Mouse (Mus musculus) heart, postnatal 10 days (tissue): ENCODE results near the gene Ctdnep1. TPM values are rescaled to one million over a fixed set of nuclear protein-coding genes. Genes with fewer than 3 reads are reported as not detected.
A peak's percentile ranks its signal among the peaks of the same experiment; 100 is the strongest.
"Not testable (repeated sequence)": the region's sequence is repeated elsewhere in the genome, so short reads cannot be mapped to it uniquely, and the experiment has no call there.

ENCODE experiments used
- DNase-seq, 2 experiments: peaks; one replicate each; pipeline ENCODE4 v3.0.0; 2021
- intact Hi-C: fragments of 180-260 bp; cut with DNase I; formaldehyde crosslinking; loops from one replicate; pipeline ENCODE4 v1.15.1; 2025
- total RNA-seq, 2 experiments: library from RNA; stranded (reverse); gene quantifications; 2 replicates each; pipeline ENCODE4 v1.2.3; 2021

Gene Ctdnep1
- total RNA-seq, 2 experiments from 2014 or later, result 144 to 159 TPM

- intact Hi-C loops, result loop anchor here (1.0 kb wide), 1 partner anchor 14 kb away; no protein-coding TSS in a partner anchor
- DNase-seq, result peak; percentile 97
These were observed 32.7 kb upstream of the Ctdnep1 start, which contains the start of gene Slc2a4 for GRCm38 (mm10) chr11:69948066-69948762. Gene Slc2a4, minus strand, starts transcription at chr11:69948188.

GRCm38 (mm10) chr11:69948763-69949150, 32.2 kb upstream of the Ctdnep1 start:
- peak; percentile 93 to 97 for DNase-seq
- intact Hi-C loops, result loop anchor here (1.0 kb wide), 2 partner anchors 14 to 68 kb away; no protein-coding TSS in a partner anchor

DNA sequence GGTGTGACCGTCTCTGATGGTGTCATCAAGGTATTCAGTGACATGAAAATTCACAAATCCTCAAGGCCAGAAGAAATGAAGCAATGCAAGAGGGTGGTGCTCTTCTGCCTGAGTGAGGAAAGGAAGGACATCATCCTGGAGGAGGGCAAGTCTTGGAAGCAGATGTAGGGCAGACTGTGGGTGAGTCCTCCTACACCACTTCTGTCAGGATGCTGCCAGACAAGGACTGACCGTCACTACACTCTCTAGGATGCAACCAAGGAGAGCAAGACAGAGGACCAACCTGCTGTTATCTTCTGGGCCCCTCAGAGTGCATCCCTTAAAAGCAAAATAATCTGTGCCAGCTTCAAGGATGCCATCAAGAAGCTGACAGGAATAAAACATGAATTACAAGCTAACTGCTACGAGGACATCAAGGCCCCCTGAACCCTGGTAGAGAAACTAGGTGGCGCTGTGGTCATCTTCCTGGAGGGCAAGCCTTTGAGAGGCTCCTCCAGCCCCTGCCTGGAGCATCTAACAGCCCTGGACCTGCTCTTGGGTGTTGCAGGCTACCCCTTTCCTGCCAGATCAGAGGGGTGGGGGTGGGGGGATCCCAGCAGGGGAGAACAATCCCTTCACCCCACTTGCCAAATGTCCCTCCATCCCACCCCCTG, 30.0 kb upstream of the Ctdnep1 start:
- DNase-seq, result no peak
- intact Hi-C loops, result no loop called here

GRCm38 (mm10) chr11:69952274-69952673, 28.7 kb upstream of the Ctdnep1 start:
- no peak for DNase-seq
- intact Hi-C loops, result no loop called here

- intact Hi-C loops, result no loop called here
- DNase-seq, result no peak
These were observed 27.6 kb upstream of the Ctdnep1 start for GRCm38 (mm10) chr11:69953267-69953915.

- intact Hi-C loops, result loop anchor here (2.0 kb wide), 1 partner anchor 19 kb away; no protein-coding TSS in a partner anchor
- not testable (repeated sequence) for DNase-seq
These were observed 25.3 kb upstream of the Ctdnep1 start for GRCm38 (mm10) chr11:69955618-69956017.

DNA sequence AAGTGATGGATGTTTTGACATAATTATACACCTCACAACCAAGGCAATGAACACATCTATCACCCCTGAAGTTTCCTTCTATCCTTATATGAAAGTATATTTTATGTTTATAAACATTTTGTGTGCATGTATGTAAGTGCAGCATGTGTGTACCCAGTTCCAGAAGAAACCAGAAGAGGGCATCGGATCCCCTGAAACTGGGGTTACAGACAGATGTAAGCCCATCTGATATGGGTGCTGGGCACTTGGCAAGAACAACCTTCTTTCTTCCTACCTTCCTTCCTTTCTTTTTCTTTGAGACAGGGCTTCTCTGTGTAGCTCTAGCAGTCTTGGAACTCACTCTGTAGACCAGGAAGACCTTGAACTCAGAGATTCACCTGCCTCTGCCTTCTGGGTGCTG, 24.7 kb upstream of the Ctdnep1 start:
- intact Hi-C loops, result loop anchor here (2.0 kb wide), 1 partner anchor 19 kb away; no protein-coding TSS in a partner anchor
- DNase-seq, result no peak

- intact Hi-C loops, result no loop called here
- DNase-seq, result peak in 1 of 2 experiments; percentile 20
These were observed 20.3 kb upstream of the Ctdnep1 start for GRCm38 (mm10) chr11:69960616-69961015.

- intact Hi-C loops, result no loop called here
These were observed 19.1 kb upstream of the Ctdnep1 start for GRCm38 (mm10) chr11:69961841-69962240.

GRCm38 (mm10) chr11:69964650-69965270, 16.2 kb upstream of the Ctdnep1 start, which contains the start of gene Cldn7:
Gene Cldn7, plus strand, starts transcription at chr11:69964779.
- intact Hi-C loops, result no loop called here
- no peak for DNase-seq

More at GRCm38 (mm10) chr11:69961841-69962240, 19.1 kb upstream of the Ctdnep1 start:
- no peak for DNase-seq

- intact Hi-C loops, result no loop called here
- DNase-seq, result no peak
These were observed 15.5 kb upstream of the Ctdnep1 start for GRCm38 (mm10) chr11:69965271-69966005.

- peak; percentile 44 to 48 for DNase-seq
- intact Hi-C loops, result no loop called here
These were observed 14.7 kb upstream of the Ctdnep1 start for GRCm38 (mm10) chr11:69966006-69966859.

DNA sequence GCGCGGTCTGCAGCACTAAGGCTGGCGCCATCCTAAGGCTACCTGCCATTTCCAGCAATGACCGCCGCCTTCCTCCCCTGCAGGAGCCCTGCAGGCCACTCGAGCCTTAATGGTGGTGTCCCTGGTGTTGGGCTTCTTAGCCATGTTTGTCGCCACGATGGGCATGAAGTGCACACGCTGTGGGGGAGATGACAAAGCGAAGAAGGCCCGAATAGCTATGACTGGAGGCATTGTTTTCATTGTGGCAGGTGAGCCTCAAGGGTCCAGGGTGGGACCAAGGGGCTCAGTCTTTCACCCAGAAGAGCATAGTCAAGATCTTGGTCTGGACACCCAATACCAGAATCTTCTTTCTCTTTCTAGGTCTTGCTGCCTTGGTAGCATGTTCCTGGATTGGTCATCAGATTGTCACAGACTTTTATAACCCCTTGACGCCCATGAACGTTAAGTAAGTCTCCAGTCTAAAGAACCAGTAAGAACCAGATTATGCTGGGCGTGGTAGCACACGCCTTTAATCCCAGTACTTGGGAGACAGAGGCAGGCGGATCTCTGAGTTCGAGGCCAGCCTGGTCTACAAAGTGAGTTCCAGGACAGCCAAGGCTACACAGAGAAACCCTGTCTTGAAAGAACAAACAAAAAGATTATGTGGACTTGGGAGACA, 14.0 kb upstream of the Ctdnep1 start:
- intact Hi-C loops, result no loop called here

GRCm38 (mm10) chr11:69968793-69969192, 12.2 kb upstream of the Ctdnep1 start:
- no peak for DNase-seq
- intact Hi-C loops, result no loop called here

More for the DNA sequence above, 14.0 kb upstream of the Ctdnep1 start:
- DNase-seq, result no peak

- intact Hi-C loops, result no loop called here
- no peak for DNase-seq
These were observed 10.7 kb upstream of the Ctdnep1 start for GRCm38 (mm10) chr11:69970222-69970621.

DNA sequence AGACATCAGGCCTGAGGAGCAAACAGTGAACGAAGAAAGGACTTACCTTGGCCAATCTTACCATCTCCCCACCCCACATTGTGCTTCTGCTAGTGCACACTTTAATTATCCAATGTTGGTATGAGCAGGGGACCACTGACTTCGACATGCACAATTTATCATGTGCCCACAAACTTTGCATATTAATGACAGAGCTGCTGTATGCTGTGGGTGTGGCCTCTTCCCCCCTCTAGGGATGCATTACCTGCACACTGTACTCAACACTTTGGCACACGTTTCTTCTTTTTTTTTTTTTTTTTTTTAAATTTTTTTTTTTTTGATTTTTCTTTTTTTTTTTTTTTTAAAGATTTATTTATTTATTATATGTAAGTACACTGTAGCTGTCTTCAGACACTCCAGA, 10.2 kb upstream of the Ctdnep1 start:
- DNase-seq, result no peak
- intact Hi-C loops, result no loop called here

- intact Hi-C loops, result loop anchor here (2.0 kb wide), 1 partner anchor 18 kb away; no protein-coding TSS in a partner anchor
- DNase-seq, result no peak
These were observed 6.0 kb upstream of the Ctdnep1 start for GRCm38 (mm10) chr11:69974907-69975306.

DNA sequence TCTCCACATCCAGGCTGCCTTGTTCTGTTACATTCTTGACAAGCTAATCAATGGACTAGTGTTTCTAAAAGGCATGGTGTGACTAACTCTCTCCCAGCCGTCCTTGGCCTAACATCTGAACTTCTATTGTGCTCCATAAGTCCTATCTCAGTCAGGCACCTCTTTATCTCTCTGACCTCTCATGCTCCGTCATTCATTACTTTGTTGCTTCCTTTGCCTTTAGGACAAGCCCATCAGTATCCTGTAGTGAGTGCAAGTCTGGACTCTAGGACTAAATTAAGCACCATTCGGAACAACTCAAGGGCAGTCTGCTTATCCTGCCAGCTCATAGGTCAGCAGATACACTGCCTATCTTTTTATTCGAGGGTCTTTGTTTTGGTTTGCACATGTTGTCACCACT, 4.7 kb upstream of the Ctdnep1 start:
- no peak for DNase-seq
- intact Hi-C loops, result no loop called here

DNA sequence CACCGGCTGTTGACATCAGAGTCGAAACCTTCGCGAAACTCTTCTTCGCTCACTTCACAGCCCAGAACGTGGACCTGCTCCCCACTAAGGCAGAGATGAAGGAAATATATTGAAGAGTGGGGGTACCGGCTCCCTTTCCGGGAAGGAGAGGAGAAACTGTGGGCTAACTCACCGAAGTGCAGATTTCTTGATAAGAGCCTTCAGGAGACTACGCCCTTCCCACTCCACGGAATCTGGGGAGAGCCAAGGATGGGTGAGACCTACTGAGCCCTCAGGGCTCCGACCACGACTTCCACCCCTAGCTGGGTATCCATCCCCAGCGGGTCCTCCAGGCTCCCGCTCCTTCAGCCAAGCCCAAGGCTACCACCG, 1.1 kb upstream of the Ctdnep1 start:
- DNase-seq, result no peak
- intact Hi-C loops, result loop anchor here (2.0 kb wide), 1 partner anchor 17 kb away; no protein-coding TSS in a partner anchor
